Mouse (Mus musculus) hindbrain, embryonic 15.5 days (tissue): ENCODE results near the gene Atp2b2. TPM values are rescaled to one million over a fixed set of nuclear protein-coding genes. Genes with fewer than 3 reads are reported as not detected.

Experiments
- ATAC-seq: fragments of 200-750 bp; cut with Nextera tagmentation; 2 replicates; pipeline ENCODE4 v1.8.0; 2017; ENCODE audit warnings: low read depth, moderate number of reproducible peaks, moderate TSS enrichment; ENCODE audit not compliant: low FRiP score
- H3K27ac ChIP-seq: fragments of 300-500 bp; sonication (generic); replicated peaks from 2 replicates; pipeline ENCODE4 v1.5.1; 2015; ENCODE audit warnings: mild to moderate bottlenecking, inconsistent platforms
- H3K27me3 ChIP-seq: fragments of 300-500 bp; sonication (generic); 2 replicates; pipeline ENCODE4 v1.6.1; 2015; ENCODE audit warnings: control low read depth, inconsistent platforms
- H3K36me3 ChIP-seq: fragments of 300-500 bp; sonication (generic); 2 replicates; pipeline ENCODE4 v1.6.1; 2015; ENCODE audit warnings: control low read depth, inconsistent platforms
- H3K4me1 ChIP-seq: fragments of 300-500 bp; sonication (generic); replicated peaks from 2 replicates; pipeline ENCODE4 v1.6.1; 2015; ENCODE audit warnings: control low read depth, inconsistent platforms
- H3K4me2 ChIP-seq: fragments of 300-500 bp; sonication (generic); 2 replicates; pipeline ENCODE4 v1.6.1; 2015; ENCODE audit warnings: moderate library complexity, mild to moderate bottlenecking, inconsistent platforms
- H3K4me3 ChIP-seq: fragments of 300-500 bp; sonication (generic); 2 replicates; pipeline ENCODE4 v1.5.1; 2015; ENCODE audit warnings: mild to moderate bottlenecking, inconsistent platforms
- H3K9ac ChIP-seq: fragments of 300-500 bp; sonication (generic); 2 replicates; pipeline ENCODE4 v1.6.1; 2015; ENCODE audit warnings: inconsistent platforms
- H3K9me3 ChIP-seq: fragments of 300-500 bp; sonication (generic); 2 replicates; pipeline ENCODE4 v1.6.1; 2016; ENCODE audit warnings: control low read depth, inconsistent platforms
- WGBS: fragments of 180-500 bp; shearing (Covaris S2); methylation state at CpG from one replicate; pipeline ENCODE4 v1.1.7; 2015; 5-methylcytosine and 5-hydroxymethylcytosine counted together
- polyA plus RNA-seq: library from polyadenylated mRNA; unstranded; fragments of >200 nt; fragmentation: Nextera tagmentation; extraction: Ambion mirVana; gene quantifications from 2 replicates; pipeline ENCODE4 v1.2.1, GENCODE M21; 2015

Atp2b2 gene
- polyA plus RNA-seq, 1 experiment from 2014 or later = 33.9 TPM

- no peak overlapping the region for H3K4me2 ChIP-seq
- H3K4me1 ChIP-seq = no peaks in the 10 kb centered on the region
- no peak overlapping the region for H3K9ac ChIP-seq
- no peak for ATAC-seq
- no peak overlapping the region for H3K27ac ChIP-seq
- no peaks in the 10 kb centered on the region for H3K27me3 ChIP-seq
- WGBS = 87% methylated on average over 6 of the region's 6 CpGs
- H3K36me3 ChIP-seq = no peaks in the 10 kb centered on the region
- H3K9me3 ChIP-seq = no peaks in the 10 kb centered on the region
- H3K4me3 ChIP-seq = no peak overlapping the region
Observed at GRCm38 (mm10) chr6:114011976-114012375, 30.4 kb downstream of the Atp2b2 start.

DNA sequence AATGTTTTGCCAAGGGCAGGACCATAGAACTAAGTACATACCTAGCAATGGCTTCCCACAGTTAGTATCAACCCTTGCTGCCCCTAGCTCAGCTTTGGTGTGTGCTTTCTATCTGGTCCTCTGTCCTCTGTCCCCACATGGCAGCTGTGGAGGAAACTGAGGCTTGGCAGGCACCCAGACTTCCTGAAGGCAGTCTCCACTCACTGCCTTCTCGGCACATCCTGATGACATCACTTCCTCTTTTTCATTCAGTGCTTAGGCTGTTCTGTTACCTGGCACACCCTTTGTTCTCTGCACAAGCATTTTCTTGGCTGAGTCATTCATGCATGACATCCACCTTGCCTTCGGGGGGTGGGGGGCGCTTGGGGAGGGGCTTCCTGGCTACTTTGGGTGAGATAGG, 38.6 kb downstream of the Atp2b2 start:
- 80% methylated on average over 3 of the region's 3 CpGs for WGBS
- H3K9ac ChIP-seq = no peak overlapping the region
- no peak overlapping the region for H3K4me3 ChIP-seq
- H3K27me3 ChIP-seq = no peaks in the 10 kb centered on the region
- no peak overlapping the region for H3K4me2 ChIP-seq
- 0 out of 2 replicates have a peak, but pooled peaks cover 3% of the 10 kb centered on the region for H3K4me1 ChIP-seq
- H3K27ac ChIP-seq = no peak overlapping the region
- no peaks in the 10 kb centered on the region for H3K9me3 ChIP-seq
- no peaks in the 10 kb centered on the region for H3K36me3 ChIP-seq
- no peak for ATAC-seq

DNA sequence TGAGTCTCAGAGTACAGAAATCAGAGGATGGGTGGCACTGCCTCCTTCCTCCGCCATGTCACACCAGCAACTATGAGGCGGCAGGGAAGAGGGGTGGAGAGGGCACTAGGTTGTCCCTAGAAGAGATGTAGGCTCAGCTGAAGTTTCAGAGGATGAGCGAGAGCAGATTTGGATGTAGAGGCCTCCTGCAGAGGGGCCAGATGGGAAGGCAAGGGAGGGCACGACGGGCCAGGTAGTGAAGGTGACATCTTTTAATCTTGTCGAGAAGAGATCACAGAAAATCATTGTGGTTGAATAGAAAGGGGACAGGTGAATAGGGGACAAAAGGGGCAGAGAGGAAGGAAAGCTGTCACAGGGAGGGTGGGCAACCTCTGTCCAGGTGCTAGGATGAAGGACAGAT, 41.5 kb downstream of the Atp2b2 start:
- Histone ChIP-seq H3K36me3 (no peaks in the 10 kb centered on the region), H3K27ac (no peak overlapping the region), H3K4me1 (0 out of 2 replicates have a peak, but pooled peaks cover 3% of the 10 kb centered on the region), H3K4me3 (no peak overlapping the region), H3K27me3 (no peaks in the 10 kb centered on the region), H3K4me2 (no peak overlapping the region), H3K9me3 (no peaks in the 10 kb centered on the region), H3K9ac (no peak overlapping the region)
- ATAC-seq = no peak
- 83% methylated on average over 6 of the region's 6 CpGs for WGBS

DNA sequence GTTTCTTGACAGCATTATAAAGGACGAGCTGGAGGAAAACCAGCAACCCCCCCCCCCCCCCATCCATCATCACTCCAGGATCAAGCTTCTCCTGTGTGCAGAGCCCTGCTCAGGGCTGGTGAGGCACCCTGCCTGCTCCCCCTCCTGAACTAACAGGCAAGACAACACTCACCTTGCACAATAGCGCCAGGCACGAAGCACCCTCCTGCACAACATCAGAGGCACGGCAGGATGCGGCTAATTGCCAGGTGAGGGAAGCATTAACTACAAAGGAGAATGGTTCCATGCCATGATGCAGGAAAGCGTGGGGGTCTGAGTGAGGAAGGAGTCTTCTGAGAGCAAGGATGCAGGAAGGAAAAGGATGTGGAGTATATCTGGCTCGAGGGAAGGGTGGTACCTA, 42.1 kb downstream of the Atp2b2 start:
- Histone ChIP-seq H3K36me3 (no peaks in the 10 kb centered on the region), H3K27ac (no peak overlapping the region), H3K4me3 (no peak overlapping the region), H3K9ac (no peak overlapping the region), H3K9me3 (no peaks in the 10 kb centered on the region), H3K27me3 (no peaks in the 10 kb centered on the region), H3K4me2 (no peak overlapping the region), H3K4me1 (0 out of 2 replicates have a peak, but pooled peaks cover 3% of the 10 kb centered on the region)
- no peak for ATAC-seq
- WGBS = 46% methylated on average over 7 of the region's 7 CpGs

GRCm38 (mm10) chr6:113998413-113998812, 44.0 kb downstream of the Atp2b2 start:
- 95% methylated on average over 2 of the region's 2 CpGs for WGBS

DNA sequence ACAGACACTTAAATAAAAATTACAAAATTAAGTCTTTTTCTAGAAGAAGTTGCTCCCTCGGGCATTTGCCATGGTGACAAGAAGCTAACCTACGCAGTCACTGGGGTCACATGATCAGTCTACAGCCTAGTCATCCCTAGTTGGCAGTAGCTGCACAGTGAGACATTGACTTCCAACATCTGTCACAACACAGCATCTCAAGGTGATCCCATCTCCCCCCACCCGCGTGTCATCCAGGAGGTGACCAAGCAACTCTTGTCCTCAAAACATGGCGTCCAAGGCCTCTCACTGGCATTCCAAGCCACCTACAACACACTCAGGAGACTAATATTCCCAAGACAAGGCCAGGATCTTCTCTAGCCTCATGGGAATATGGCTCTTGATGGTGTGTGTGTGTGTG, 48.2 kb downstream of the Atp2b2 start:
- H3K4me3 ChIP-seq = no peak overlapping the region
- H3K9ac ChIP-seq = no peak overlapping the region
- ATAC-seq = no peak
- H3K4me1 ChIP-seq = peaks cover 15% of the 10 kb centered on the region
- no peaks in the 10 kb centered on the region for H3K36me3 ChIP-seq
- no peak overlapping the region for H3K27ac ChIP-seq
- H3K4me2 ChIP-seq = no peak overlapping the region
- H3K9me3 ChIP-seq = no peaks in the 10 kb centered on the region
- 92% methylated on average over 5 of the region's 5 CpGs for WGBS
- no peaks in the 10 kb centered on the region for H3K27me3 ChIP-seq

More at GRCm38 (mm10) chr6:113998413-113998812, 44.0 kb downstream of the Atp2b2 start:
- Histone ChIP-seq H3K4me3 (no peak overlapping the region), H3K27me3 (no peaks in the 10 kb centered on the region), H3K27ac (no peak overlapping the region), H3K4me1 (0 out of 2 replicates have a peak, but pooled peaks cover 3% of the 10 kb centered on the region), H3K9ac (no peak overlapping the region), H3K36me3 (no peaks in the 10 kb centered on the region), H3K4me2 (no peak overlapping the region), H3K9me3 (no peaks in the 10 kb centered on the region)
- no peak for ATAC-seq

DNA sequence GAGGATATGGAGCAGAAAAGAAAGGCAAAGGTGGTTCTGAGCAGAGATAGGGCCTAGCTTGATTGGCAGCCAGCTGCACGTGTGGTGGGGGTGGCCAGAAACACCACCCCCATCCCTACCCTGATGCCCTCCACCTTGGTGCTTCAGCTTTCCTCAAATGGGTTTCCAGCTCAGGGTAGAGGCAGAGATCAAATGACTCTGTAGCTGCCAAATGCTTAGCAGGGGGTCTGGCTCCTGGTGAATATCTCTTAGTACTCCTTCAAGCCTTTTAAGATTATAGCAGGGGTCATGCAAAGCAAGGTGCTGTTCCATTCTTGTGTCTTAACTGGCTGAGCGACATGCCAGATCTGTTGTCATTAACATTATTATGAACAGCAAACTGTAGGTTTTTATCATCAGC, 50.3 kb downstream of the Atp2b2 start:
- Histone ChIP-seq H3K27me3 (no peaks in the 10 kb centered on the region), H3K36me3 (no peaks in the 10 kb centered on the region), H3K4me1 (peaks cover 15% of the 10 kb centered on the region), H3K4me3 (no peak overlapping the region), H3K27ac (peak overlapping the region; percentile 61; the same call in 1 of the 2 replicates), H3K4me2 (no peak overlapping the region), H3K9me3 (no peaks in the 10 kb centered on the region), H3K9ac (no peak overlapping the region)
- WGBS = 71% methylated on average over 2 of the region's 2 CpGs
- ATAC-seq = no peak

- peak overlapping the region; percentile 61 for H3K27ac ChIP-seq
- H3K9ac ChIP-seq = no peak overlapping the region
- H3K4me1 ChIP-seq = peaks cover 17% of the 10 kb centered on the region
- H3K4me3 ChIP-seq = no peak overlapping the region
- H3K27me3 ChIP-seq = no peaks in the 10 kb centered on the region
- no peaks in the 10 kb centered on the region for H3K36me3 ChIP-seq
- peak overlapping the region; percentile 10; the same call in 1 of the 2 replicates for H3K4me2 ChIP-seq
- 32% methylated on average over 11 of the region's 11 CpGs for WGBS
- no peaks in the 10 kb centered on the region for H3K9me3 ChIP-seq
- ATAC-seq = peak; percentile 73
Observed at GRCm38 (mm10) chr6:113991482-113991881, 50.9 kb downstream of the Atp2b2 start.

DNA sequence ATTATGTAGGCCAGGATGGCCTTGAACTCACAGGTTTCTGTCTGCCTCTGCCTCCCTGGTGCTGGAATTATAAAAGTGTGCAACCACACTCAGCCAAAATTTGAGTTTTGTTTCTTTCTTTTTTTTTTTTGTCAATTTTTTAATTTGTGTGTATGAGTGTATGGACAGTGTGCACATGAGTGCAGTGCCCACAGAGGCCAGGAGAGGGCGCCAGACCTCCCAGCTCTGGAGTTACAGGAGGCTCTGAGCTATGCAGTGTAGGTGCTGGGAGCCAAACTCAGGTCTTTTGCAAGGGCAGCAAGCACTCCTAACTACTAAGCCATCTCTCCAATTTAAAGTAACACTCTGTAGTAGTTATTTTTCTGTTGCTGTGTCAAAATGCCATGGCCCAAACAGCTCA, 52.4 kb downstream of the Atp2b2 start:
- H3K4me1 ChIP-seq = peaks cover 17% of the 10 kb centered on the region
- H3K36me3 ChIP-seq = no peaks in the 10 kb centered on the region
- H3K4me3 ChIP-seq = no peak overlapping the region
- no peak overlapping the region for H3K9ac ChIP-seq
- 35% methylated on average over 1 of the region's 1 CpGs for WGBS
- H3K9me3 ChIP-seq = no peaks in the 10 kb centered on the region
- no peak for ATAC-seq
- H3K4me2 ChIP-seq = no peak overlapping the region
- H3K27ac ChIP-seq = no peak overlapping the region
- H3K27me3 ChIP-seq = no peaks in the 10 kb centered on the region

DNA sequence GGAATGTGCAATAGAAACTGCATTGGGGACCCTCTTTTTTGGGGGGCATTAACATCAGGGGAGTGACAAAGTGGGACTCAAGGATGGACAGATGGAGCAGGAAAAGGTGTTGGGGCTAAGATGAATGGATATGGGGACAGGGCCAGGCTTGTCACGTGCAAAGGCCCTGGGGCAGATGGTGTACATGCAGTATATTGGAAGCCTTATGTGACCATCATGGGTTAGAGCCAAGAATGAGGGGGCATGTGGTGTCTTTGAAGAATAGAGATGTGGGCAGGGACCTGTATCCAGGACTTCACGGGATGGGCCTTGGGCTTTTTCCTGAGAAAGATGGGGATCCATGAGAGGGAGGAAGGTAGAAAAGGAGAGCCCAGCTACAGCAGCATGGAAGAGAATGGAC, 53.9 kb downstream of the Atp2b2 start:
- H3K27ac ChIP-seq = no peak overlapping the region
- H3K4me3 ChIP-seq = no peak overlapping the region
- no peaks in the 10 kb centered on the region for H3K9me3 ChIP-seq
- no peaks in the 10 kb centered on the region for H3K27me3 ChIP-seq
- no peak for ATAC-seq
- H3K36me3 ChIP-seq = no peaks in the 10 kb centered on the region
- 90% methylated on average over 2 of the region's 2 CpGs for WGBS
- no peak overlapping the region for H3K4me2 ChIP-seq
- no peak overlapping the region for H3K9ac ChIP-seq
- H3K4me1 ChIP-seq = peaks cover 17% of the 10 kb centered on the region

GRCm38 (mm10) chr6:113986671-113987070, 55.7 kb downstream of the Atp2b2 start:
- no peak overlapping the region for H3K4me2 ChIP-seq
- no peaks in the 10 kb centered on the region for H3K27me3 ChIP-seq
- no peak overlapping the region for H3K4me3 ChIP-seq
- H3K9ac ChIP-seq = no peak overlapping the region
- no peak overlapping the region for H3K27ac ChIP-seq
- 33% methylated on average over 4 of the region's 4 CpGs for WGBS
- peaks cover 11% of the 10 kb centered on the region for H3K4me1 ChIP-seq
- no peaks in the 10 kb centered on the region for H3K36me3 ChIP-seq
- no peaks in the 10 kb centered on the region for H3K9me3 ChIP-seq
- no peak for ATAC-seq

DNA sequence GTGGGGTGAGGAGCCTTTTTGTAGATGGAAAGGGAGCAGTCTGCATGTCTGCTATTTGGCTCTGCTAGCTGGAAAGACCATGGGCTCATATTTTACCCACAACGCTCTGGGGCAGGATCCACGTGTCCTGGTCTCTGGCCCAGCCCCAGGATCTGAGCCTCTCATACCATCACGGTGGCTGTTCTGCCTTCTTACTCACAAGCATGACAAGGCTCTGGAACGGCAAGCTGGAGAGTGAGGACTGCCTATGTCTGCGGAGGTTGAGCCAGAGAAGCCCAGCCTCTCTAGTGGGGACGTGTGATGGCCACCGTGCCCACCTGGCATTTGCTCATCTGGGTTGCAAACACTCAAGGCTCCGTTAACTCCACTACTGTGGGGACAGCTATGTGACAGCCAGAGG, 63.7 kb downstream of the Atp2b2 start:
- H3K9ac ChIP-seq = no peak overlapping the region
- H3K36me3 ChIP-seq = no peaks in the 10 kb centered on the region
- ATAC-seq = no peak
- H3K4me3 ChIP-seq = no peak overlapping the region
- H3K4me1 ChIP-seq = no peaks in the 10 kb centered on the region
- H3K27me3 ChIP-seq = no peaks in the 10 kb centered on the region
- no peak overlapping the region for H3K4me2 ChIP-seq
- WGBS = 85% methylated on average over 8 of the region's 8 CpGs
- no peak overlapping the region for H3K27ac ChIP-seq
- no peaks in the 10 kb centered on the region for H3K9me3 ChIP-seq

DNA sequence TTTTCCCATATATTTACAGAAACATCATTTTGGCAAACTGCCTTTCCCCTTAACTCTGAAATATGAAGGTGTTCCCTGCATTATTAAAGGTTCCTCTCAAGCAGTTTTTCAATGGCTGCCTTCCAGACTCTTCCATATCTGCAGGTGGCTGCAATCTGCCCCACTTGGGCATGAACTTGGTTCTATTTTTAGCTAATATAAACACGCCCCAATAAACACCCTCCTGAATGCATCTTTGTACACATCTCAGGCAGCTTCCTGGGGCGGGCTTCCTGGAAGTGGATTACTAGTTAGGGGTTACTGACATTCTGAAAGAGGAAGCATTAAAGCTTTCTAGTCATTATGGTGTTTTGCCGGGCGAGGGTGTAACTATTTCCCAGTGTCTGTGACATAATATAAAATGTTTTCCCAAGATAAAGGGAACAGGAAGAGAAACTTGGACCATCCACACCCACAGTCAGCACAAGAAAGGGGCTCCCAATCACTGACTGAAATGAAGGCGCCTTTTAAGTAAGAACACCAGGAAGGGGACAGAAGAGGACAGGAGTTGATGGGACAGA, 64.2 kb downstream of the Atp2b2 start:
- H3K27ac ChIP-seq = no peak overlapping the region
- no peak overlapping the region for H3K9ac ChIP-seq
- no peaks in the 10 kb centered on the region for H3K9me3 ChIP-seq
- 78% methylated on average over 5 of the region's 5 CpGs for WGBS
- H3K27me3 ChIP-seq = no peaks in the 10 kb centered on the region
- H3K36me3 ChIP-seq = no peaks in the 10 kb centered on the region
- H3K4me3 ChIP-seq = no peak overlapping the region
- no peak overlapping the region for H3K4me2 ChIP-seq
- ATAC-seq = no peak
- no peaks in the 10 kb centered on the region for H3K4me1 ChIP-seq
